Mouse (Mus musculus) frontal cortex, postnatal 10 days (tissue): ENCODE data around the gene Cul9.
A peak's percentile ranks its signal among the peaks of the same experiment; 100 is the strongest.
"Not testable (repeated sequence)": the region's sequence is repeated elsewhere in the genome, so short reads cannot be mapped to it uniquely, and the experiment has no call there.

Source experiments
- DNase-seq, 2 experiments: peaks; one replicate each; pipeline ENCODE4 v3.0.0; 2022; ENCODE audit warnings: low spot score in 2 of 2, mixed read lengths in 1 of 2

The Cul9 gene

GRCm38 (mm10) chr17:46503847-46504638, 42.1 kb downstream of the Cul9 start:
- DNase-seq: no peak

GRCm38 (mm10) chr17:46502775-46503174, 43.4 kb downstream of the Cul9 start:
- DNase-seq: no peak

- DNase-seq: no peak
Measured at GRCm38 (mm10) chr17:46497956-46498355, 48.2 kb downstream of the Cul9 start.

- DNase-seq: peak; percentile 79 to 80
Measured at GRCm38 (mm10) chr17:46496623-46497434, 49.4 kb downstream of the Cul9 start, which contains the start of gene Dnph1. Dnph1 (plus strand) TSS chr17:46496711.

GRCm38 (mm10) chr17:46496081-46496480, 50.1 kb downstream of the Cul9 start:
- DNase-seq: not testable (repeated sequence)

- no peak for DNase-seq
Measured at GRCm38 (mm10) chr17:46495486-46495885, 50.7 kb downstream of the Cul9 start.

- DNase-seq: peak in 1 of 2 experiments; percentile 65
Measured at GRCm38 (mm10) chr17:46487431-46487830, 58.8 kb downstream of the Cul9 start, which contains the start of gene Ttbk1. Ttbk1 (minus strand) TSS chr17:46487675.

GRCm38 (mm10) chr17:46486995-46487394, 59.2 kb downstream of the Cul9 start:
- no peak for DNase-seq

GRCm38 (mm10) chr17:46484461-46484875, 61.7 kb downstream of the Cul9 start:
- DNase-seq: no peak

GRCm38 (mm10) chr17:46484021-46484431, 62.2 kb downstream of the Cul9 start:
- peak; percentile 31 to 55 for DNase-seq

- DNase-seq: peak; percentile 53 to 58
Measured at GRCm38 (mm10) chr17:46483561-46484001, 62.6 kb downstream of the Cul9 start.

GRCm38 (mm10) chr17:46477286-46477685, 68.9 kb downstream of the Cul9 start:
- no peak for DNase-seq

GRCm38 (mm10) chr17:46476601-46477000, 69.6 kb downstream of the Cul9 start:
- DNase-seq: no peak

- DNase-seq: no peak
Measured at GRCm38 (mm10) chr17:46467830-46468229, 78.4 kb downstream of the Cul9 start.

GRCm38 (mm10) chr17:46462226-46462625, 84.0 kb downstream of the Cul9 start:
- DNase-seq: no peak

GRCm38 (mm10) chr17:46461347-46461746, 84.8 kb downstream of the Cul9 start:
- no peak for DNase-seq

- no peak for DNase-seq
Measured at GRCm38 (mm10) chr17:46460673-46461072, 85.5 kb downstream of the Cul9 start.

GRCm38 (mm10) chr17:46458439-46458838, 87.7 kb downstream of the Cul9 start:
- no peak for DNase-seq

- DNase-seq: no peak
Measured at GRCm38 (mm10) chr17:46457791-46458190, 88.4 kb downstream of the Cul9 start.

- DNase-seq: no peak
Measured at GRCm38 (mm10) chr17:46455110-46455691, 91.0 kb downstream of the Cul9 start.

- no peak for DNase-seq
Measured at GRCm38 (mm10) chr17:46454539-46454938, 91.6 kb downstream of the Cul9 start.

- DNase-seq: no peak
Measured at GRCm38 (mm10) chr17:46453970-46454411, 92.2 kb downstream of the Cul9 start.
